ENCODE assay signal across 29 mouse cellular contexts in genomic region chr4:76779558-76780124, GRCm38 (mm10).
DNase-seq lines count a peak whose midpoint lies in the region; ATAC-seq and TF ChIP-seq lines count a peak whose summit lies in the region.
"Had no signal": no experiment of that assay in that cellular context is flagged by ENCODE, and none has a peak within 500 bp of the region (broad histone marks: within the 10 kb centered on the region; RNA-seq: fewer than 3 reads in every experiment).

No protein-coding gene starts in this region.

- no peaks in the 10 kb centered on the region for H3K27me3 ChIP-seq in forebrain, embryonic 14.5 days (replicated peaks; ENCODE audit: control insufficient read depth, insufficient read depth, low read length)
- no peaks in the 10 kb centered on the region for H3K27me3 ChIP-seq in forebrain, embryonic 12.5 days
- no peaks in the 10 kb centered on the region for H3K27me3 ChIP-seq in midbrain, embryonic 13.5 days
- no peaks in the 10 kb centered on the region for H3K27me3 ChIP-seq in midbrain, embryonic 11.5 days (ENCODE audit: control insufficient read depth, insufficient read depth, low read length)
- no peaks in the 10 kb centered on the region for H3K27me3 ChIP-seq in neural tube, embryonic 15.5 days (replicated peaks)
- H3K27me3 ChIP-seq: embryonic facial prominence, embryonic 13.5 days; heart, embryonic 15.5 days; hindbrain, embryonic 15.5 days; intestine, embryonic 15.5 days; liver, embryonic 12.5 days had no signal

- ATAC-seq in forebrain, embryonic 14.5 days = peak; percentile 65; the same call in 1 of the 2 replicates
- no peak; the same call in 1 of the 2 replicates for ATAC-seq in forebrain, embryonic 12.5 days (ENCODE audit: low FRiP score)
- ATAC-seq in midbrain, embryonic 13.5 days = peak; percentile 68; the same call in 1 of the 2 replicates
- ATAC-seq in midbrain, embryonic 11.5 days (ENCODE audit: low FRiP score) = no peak
- ATAC-seq in neural tube, embryonic 15.5 days (ENCODE audit: low FRiP score) = 0 out of 2 replicates have a peak, but pooled peaks have one; percentile 31
- ATAC-seq: intestine, embryonic 15.5 days; liver, embryonic 12.5 days; liver, postnatal 0 days had no signal

- no peak for TF ChIP-seq CTCF in brain, embryonic 14.5 days (IDR thresholded peaks at IDR 0.05; ENCODE audit: borderline replicate concordance, extremely low read depth, insufficient read depth, insufficient read length)

- DNase-seq in forebrain, embryonic 14.5 days (ENCODE audit: low spot score) = peak; percentile 37
- no peak for DNase-seq in midbrain, embryonic 11.5 days (ENCODE audit: low spot score, missing footprints)
- DNase-seq in brain, embryonic 14.5 days (ENCODE audit: low read depth) = peak; percentile 75
- DNase-seq in gastrocnemius, adult 18-20 months (ENCODE audit: low spot score) = no peak
- DNase-seq: adrenal gland, postnatal 10 days; cerebellum, adult 11-12 months; cerebellum, postnatal 10 days; gastrocnemius, postnatal 14 days; heart, adult 11 months; kidney, adult 2 months; layer of hippocampus, postnatal 36 days; left cerebral cortex, postnatal 4 days; liver, postnatal 0 days; lung, postnatal 36 days; right cerebral cortex, adult 18-20 months; spleen, adult 18-20 months; thymus, adult 18-20 months; thymus, postnatal 25 days had no signal

- no peak overlapping the region; the same call in 1 of the 2 replicates for H3K27ac ChIP-seq in forebrain, embryonic 14.5 days (ENCODE audit: low read depth, low read length)
- no peak overlapping the region for H3K27ac ChIP-seq in forebrain, embryonic 12.5 days
- peak overlapping the region; percentile 31 for H3K27ac ChIP-seq in midbrain, embryonic 13.5 days
- no peak overlapping the region for H3K27ac ChIP-seq in midbrain, embryonic 11.5 days (ENCODE audit: low read depth, low read length)
- no peak overlapping the region for H3K27ac ChIP-seq in neural tube, embryonic 15.5 days (replicated peaks)
- H3K27ac ChIP-seq: embryonic facial prominence, embryonic 13.5 days; heart, embryonic 10.5 days; heart, embryonic 15.5 days; hindbrain, embryonic 15.5 days; intestine, embryonic 15.5 days; kidney, postnatal 0 days; liver, embryonic 12.5 days had no signal

- H3K4me2 ChIP-seq in forebrain, embryonic 14.5 days (ENCODE audit: low read length) = no peak overlapping the region
- no peak overlapping the region for H3K4me2 ChIP-seq in forebrain, embryonic 12.5 days
- no peak overlapping the region for H3K4me2 ChIP-seq in midbrain, embryonic 13.5 days (replicated peaks)
- H3K4me2 ChIP-seq in midbrain, embryonic 11.5 days = no peak overlapping the region
- no peak overlapping the region for H3K4me2 ChIP-seq in neural tube, embryonic 15.5 days
- H3K4me2 ChIP-seq: embryonic facial prominence, embryonic 13.5 days; heart, embryonic 15.5 days; hindbrain, embryonic 15.5 days; intestine, embryonic 15.5 days; liver, embryonic 12.5 days had no signal

- no peaks in the 10 kb centered on the region for H3K9me3 ChIP-seq in forebrain, embryonic 14.5 days (replicated peaks; ENCODE audit: control insufficient read depth, low read length)
- H3K9me3 ChIP-seq in forebrain, embryonic 12.5 days = no peaks in the 10 kb centered on the region
- no peaks in the 10 kb centered on the region for H3K9me3 ChIP-seq in midbrain, embryonic 13.5 days
- no peaks in the 10 kb centered on the region for H3K9me3 ChIP-seq in midbrain, embryonic 11.5 days (ENCODE audit: control insufficient read depth, low read length)
- H3K9me3 ChIP-seq in neural tube, embryonic 15.5 days (replicated peaks) = no peaks in the 10 kb centered on the region
- H3K9me3 ChIP-seq: embryonic facial prominence, embryonic 13.5 days; heart, embryonic 10.5 days; heart, embryonic 15.5 days; hindbrain, embryonic 15.5 days; intestine, embryonic 15.5 days; liver, embryonic 12.5 days had no signal

- H3K4me3 ChIP-seq in forebrain, embryonic 14.5 days (ENCODE audit: low read depth, low read length) = no peak overlapping the region
- no peak overlapping the region for H3K4me3 ChIP-seq in forebrain, embryonic 12.5 days (replicated peaks)
- no peak overlapping the region for H3K4me3 ChIP-seq in midbrain, embryonic 13.5 days (replicated peaks)
- no peak overlapping the region for H3K4me3 ChIP-seq in midbrain, embryonic 11.5 days (ENCODE audit: low read depth, low read length)
- H3K4me3 ChIP-seq in neural tube, embryonic 15.5 days (replicated peaks) = no peak overlapping the region
- H3K4me3 ChIP-seq: embryonic facial prominence, embryonic 13.5 days; heart, embryonic 10.5 days; heart, embryonic 15.5 days; hindbrain, embryonic 15.5 days; intestine, embryonic 15.5 days; liver, embryonic 12.5 days had no signal

- no peak for TF ChIP-seq POLR2A in brain, embryonic 14.5 days (IDR thresholded peaks at IDR 0.05; ENCODE audit: borderline replicate concordance, extremely low read depth, insufficient read depth, insufficient read length, poor library complexity, severe bottlenecking)

- no peak overlapping the region for H3K9ac ChIP-seq in forebrain, embryonic 14.5 days (ENCODE audit: low read length)
- no peak overlapping the region for H3K9ac ChIP-seq in forebrain, embryonic 12.5 days
- H3K9ac ChIP-seq in midbrain, embryonic 13.5 days (replicated peaks) = no peak overlapping the region
- no peak overlapping the region for H3K9ac ChIP-seq in midbrain, embryonic 11.5 days (ENCODE audit: low read length)
- no peak overlapping the region for H3K9ac ChIP-seq in neural tube, embryonic 15.5 days (replicated peaks)
- H3K9ac ChIP-seq: embryonic facial prominence, embryonic 13.5 days; heart, embryonic 15.5 days; hindbrain, embryonic 15.5 days; intestine, embryonic 15.5 days; liver, embryonic 12.5 days; liver, postnatal 0 days had no signal

- WGBS in forebrain, embryonic 14.5 days = 71% methylated on average over 4 of the region's 4 CpGs
- 72% methylated on average over 4 of the region's 4 CpGs for WGBS in forebrain, embryonic 12.5 days
- 69% methylated on average over 4 of the region's 4 CpGs for WGBS in midbrain, embryonic 13.5 days
- WGBS in midbrain, embryonic 11.5 days = 87% methylated on average over 4 of the region's 4 CpGs
- WGBS in neural tube, embryonic 15.5 days = 42% methylated on average over 4 of the region's 4 CpGs

- H3K36me3 ChIP-seq in forebrain, embryonic 14.5 days (ENCODE audit: control insufficient read depth, insufficient read depth, low read length) = no peaks in the 10 kb centered on the region
- H3K36me3 ChIP-seq in forebrain, embryonic 12.5 days (replicated peaks) = no peaks in the 10 kb centered on the region
- H3K36me3 ChIP-seq in midbrain, embryonic 13.5 days = no peaks in the 10 kb centered on the region
- H3K36me3 ChIP-seq in midbrain, embryonic 11.5 days (ENCODE audit: control insufficient read depth, insufficient read depth, low read length) = no peaks in the 10 kb centered on the region
- no peaks in the 10 kb centered on the region for H3K36me3 ChIP-seq in neural tube, embryonic 15.5 days
- H3K36me3 ChIP-seq: embryonic facial prominence, embryonic 13.5 days; G1E; heart, embryonic 10.5 days; heart, embryonic 15.5 days; hindbrain, embryonic 15.5 days; intestine, embryonic 15.5 days; liver, embryonic 12.5 days had no signal

- H3K4me1 ChIP-seq in forebrain, embryonic 14.5 days (ENCODE audit: control insufficient read depth, insufficient read depth, low read length) = no peaks in the 10 kb centered on the region
- no peaks in the 10 kb centered on the region for H3K4me1 ChIP-seq in forebrain, embryonic 12.5 days
- H3K4me1 ChIP-seq in midbrain, embryonic 13.5 days (replicated peaks) = no peaks in the 10 kb centered on the region
- H3K4me1 ChIP-seq in midbrain, embryonic 11.5 days (ENCODE audit: control insufficient read depth, insufficient read depth, low read length) = no peaks in the 10 kb centered on the region
- H3K4me1 ChIP-seq in neural tube, embryonic 15.5 days = peaks cover 9% of the 10 kb centered on the region; the same call in 1 of the 2 replicates
- H3K4me1 ChIP-seq: embryonic facial prominence, embryonic 13.5 days; heart, embryonic 10.5 days; heart, embryonic 15.5 days; hindbrain, embryonic 15.5 days; intestine, embryonic 15.5 days; liver, embryonic 12.5 days had no signal

Comparison
In these comparisons a context has a peak if more than half of its experiments do, and no peak if none do; other contexts are left out.
1. ATAC-seq: peak in forebrain, embryonic 14.5 days (single experiment), midbrain, embryonic 13.5 days (single experiment) and neural tube, embryonic 15.5 days (single experiment); none in forebrain, embryonic 12.5 days (single experiment) and midbrain, embryonic 11.5 days (single experiment).
2. DNase-seq: peak in forebrain, embryonic 14.5 days (single experiment) and brain, embryonic 14.5 days (single experiment); none in midbrain, embryonic 11.5 days (single experiment) and gastrocnemius, adult 18-20 months (single experiment).